Mouse (Mus musculus) T-helper 17 cell (primary cell): ENCODE measurements at regions not wholly inside any gene's neighbourhood (a gene's known extent, or its start where the extent isn't known, plus 50 kb on each side); places are given as distances from the start of the nearest gene placed in this dataset.

Experiments
- in situ Hi-C, 2 experiments: fragments of 300-600 bp; cut with MboI, MseI; formaldehyde crosslinking; loops; 1 replicate in 1 of 2; 2 replicates in 1 of 2; pipeline ENCODE4 v1.15.1; 2025; ENCODE audit warnings: high pct_unique_total_duplicates in 2 of 2

DNA sequence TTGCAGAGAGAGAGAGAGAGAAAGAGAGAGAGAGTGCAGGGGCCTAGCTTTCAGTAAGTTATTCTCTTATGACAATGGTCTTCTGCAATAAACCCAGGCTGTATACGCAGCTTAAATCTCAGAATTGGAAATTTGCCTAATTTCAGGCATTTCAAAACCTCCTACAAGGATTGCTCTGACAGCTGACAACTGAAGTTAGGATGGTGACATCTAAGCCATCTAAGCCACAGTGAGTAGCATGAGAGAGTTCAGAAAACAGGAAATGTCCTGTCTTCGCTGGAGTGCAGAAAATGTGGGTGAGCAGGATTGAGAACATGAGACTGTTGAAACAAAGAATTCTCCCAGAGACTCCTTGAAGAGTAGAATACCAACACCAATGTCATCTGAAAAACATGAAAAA, 56.8 kb downstream of the Fam110c start:
- in situ Hi-C loops: no loop called here

DNA sequence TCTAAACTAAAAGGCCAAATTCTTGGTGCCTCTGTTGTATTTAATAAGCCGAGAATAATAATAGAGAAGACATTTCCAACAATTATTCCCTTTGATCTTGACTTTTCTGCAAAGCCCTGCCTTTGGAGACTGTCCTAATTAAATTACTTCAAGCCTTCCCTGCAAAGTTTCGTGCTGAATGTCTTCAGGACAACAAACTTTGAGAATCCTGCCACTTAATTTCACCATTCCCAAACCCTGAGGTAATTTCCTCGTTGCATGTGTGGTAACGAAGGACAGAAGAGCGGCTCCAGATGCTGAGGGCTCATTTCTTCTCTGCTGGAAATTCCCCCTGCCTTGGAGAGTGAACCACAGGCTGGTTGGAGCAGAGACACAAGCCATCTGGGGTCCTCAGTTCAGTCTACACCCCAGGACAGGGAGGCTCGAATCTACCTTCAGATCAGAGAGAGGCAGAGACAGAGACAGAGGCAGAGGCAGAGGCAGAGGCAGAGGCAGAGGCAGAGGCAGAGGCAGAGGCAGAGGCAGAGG, 60.9 kb downstream of the Fam110c start:
- in situ Hi-C loops: no loop called here

GRCm38 (mm10) chr12:31136364-31136763, 62.7 kb downstream of the Fam110c start:
- in situ Hi-C loops: no loop called here

GRCm38 (mm10) chr12:31136911-31137310, 63.2 kb downstream of the Fam110c start:
- in situ Hi-C loops: no loop called here

- in situ Hi-C loops: no loop called here
These were observed 63.8 kb downstream of the Fam110c start for GRCm38 (mm10) chr12:31137431-31137830.

DNA sequence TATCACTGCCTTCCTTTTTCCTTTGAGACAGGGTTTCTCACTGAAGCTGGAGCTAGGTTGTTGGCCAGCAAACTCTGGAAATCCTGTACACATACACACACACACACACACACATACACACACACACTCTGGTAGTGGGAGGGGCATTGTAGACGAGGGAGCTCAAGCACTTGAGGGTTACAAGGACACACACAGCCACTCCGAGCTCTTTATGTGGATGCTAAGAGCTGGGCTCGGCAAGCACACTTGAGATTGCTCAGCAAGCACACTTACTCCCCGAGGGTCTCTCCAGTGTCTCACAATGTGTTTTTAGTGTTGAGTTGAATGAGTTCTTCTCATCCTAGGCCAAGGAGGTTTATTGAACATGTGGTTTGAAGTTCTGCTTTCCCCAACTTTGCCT, 66.2 kb downstream of the Fam110c start:
- in situ Hi-C loops: no loop called here

DNA sequence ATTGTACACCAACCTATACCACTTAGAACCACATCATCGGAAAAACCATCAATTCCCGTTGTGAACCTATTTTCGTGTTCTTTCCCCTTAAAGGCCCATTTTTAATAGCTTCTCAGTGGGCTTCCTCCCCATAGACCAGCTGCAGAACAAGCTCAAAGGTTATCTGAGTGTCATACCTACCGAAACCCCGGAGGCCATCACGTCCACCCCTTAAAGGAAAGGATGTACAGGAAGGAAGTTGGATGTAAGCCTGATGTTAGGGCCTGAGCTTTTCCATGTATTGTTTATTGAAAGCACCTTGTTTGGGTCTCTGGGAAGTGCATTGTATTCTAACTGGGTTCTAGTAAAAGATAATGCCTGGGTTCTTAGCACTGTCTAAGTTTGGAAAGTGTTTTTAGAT, 69.6 kb downstream of the Fam110c start:
- in situ Hi-C loops: no loop called here

GRCm38 (mm10) chr12:31145032-31145781, 71.5 kb downstream of the Fam110c start:
- in situ Hi-C loops: no loop called here

GRCm38 (mm10) chr12:31148417-31149356, 75.0 kb downstream of the Fam110c start:
- in situ Hi-C loops: no loop called here

GRCm38 (mm10) chr12:31153720-31154119, 80.1 kb downstream of the Fam110c start:
- in situ Hi-C loops: no loop called here

- in situ Hi-C loops: no loop called here
These were observed 80.9 kb downstream of the Fam110c start for GRCm38 (mm10) chr12:31154608-31155011.

- in situ Hi-C loops: no loop called here
These were observed 82.6 kb downstream of the Fam110c start for GRCm38 (mm10) chr12:31156154-31156720.

- in situ Hi-C loops: no loop called here
These were observed 83.1 kb upstream of the Gm6993 start for GRCm38 (mm10) chr12:31157453-31157852.

GRCm38 (mm10) chr12:31157890-31158289, 82.7 kb upstream of the Gm6993 start:
- in situ Hi-C loops: no loop called here

DNA sequence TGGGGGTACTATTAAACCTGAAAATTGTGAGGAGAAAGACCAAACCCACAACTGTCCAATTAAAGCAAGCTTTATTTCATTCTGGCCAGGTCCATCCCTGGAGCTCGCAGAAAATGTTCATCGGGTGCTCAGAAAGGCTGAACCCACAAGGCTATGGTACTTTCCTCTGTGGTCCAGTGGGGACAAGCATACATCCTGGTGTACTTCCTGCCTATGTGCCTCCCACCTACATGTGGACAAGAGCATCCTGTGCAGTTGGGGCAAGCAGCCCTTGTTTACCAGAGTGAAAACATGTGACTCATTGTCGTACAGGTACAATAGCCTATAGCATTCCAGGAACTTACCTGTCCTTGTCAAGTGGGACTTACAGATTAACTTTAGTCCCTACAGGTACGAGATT, 81.7 kb upstream of the Gm6993 start:
- in situ Hi-C loops: no loop called here

DNA sequence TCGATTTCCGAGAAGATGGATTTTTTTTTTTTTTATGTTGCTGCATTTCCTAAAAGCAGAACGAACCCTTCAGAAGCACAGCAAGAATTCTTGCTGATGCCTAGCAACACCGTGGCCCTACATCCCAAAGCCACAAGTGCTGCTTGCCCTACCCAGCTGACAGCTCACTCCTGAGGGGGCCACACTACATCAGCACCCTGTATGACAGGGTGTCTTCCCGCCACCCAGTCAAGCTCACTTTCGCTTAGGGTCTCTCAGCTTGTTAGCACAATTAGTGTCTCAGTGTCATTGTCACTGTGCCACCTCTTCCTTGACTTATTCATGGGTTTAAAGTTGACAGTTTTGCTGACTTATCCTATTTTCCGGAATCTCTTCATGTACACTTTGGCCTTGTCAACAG, 81.2 kb upstream of the Gm6993 start:
- in situ Hi-C loops: no loop called here

- in situ Hi-C loops: no loop called here
These were observed 72.2 kb upstream of the Gm6993 start for GRCm38 (mm10) chr12:31168221-31168890.

- in situ Hi-C loops: no loop called here
These were observed 70.5 kb upstream of the Gm6993 start for GRCm38 (mm10) chr12:31170111-31170510.

GRCm38 (mm10) chr12:31170546-31171160, 69.9 kb upstream of the Gm6993 start:
- in situ Hi-C loops: no loop called here

DNA sequence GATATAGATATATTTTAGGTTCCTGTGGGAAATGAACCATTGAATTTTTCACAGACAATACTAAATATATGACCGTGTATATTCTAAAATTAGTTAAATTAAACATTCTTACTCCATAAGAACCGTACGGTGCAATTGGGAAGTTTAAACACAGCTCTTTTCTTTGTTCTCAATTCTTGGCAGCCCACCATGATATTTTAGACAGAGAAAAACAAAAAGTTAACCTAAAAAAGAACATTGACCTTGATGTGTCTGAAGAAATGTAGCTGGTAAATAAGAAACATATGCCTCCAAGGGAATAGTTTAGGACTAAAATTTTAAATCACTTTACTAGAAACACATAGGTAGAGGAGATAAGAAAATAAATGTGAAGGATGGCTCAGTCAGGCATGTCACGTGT, 68.6 kb upstream of the Gm6993 start:
- in situ Hi-C loops: no loop called here
